Mouse (Mus musculus) midbrain, embryonic 15.5 days (tissue): Measurements from ENCODE around the gene Glis3. TPM values are rescaled to one million over a fixed set of nuclear protein-coding genes. Genes with fewer than 3 reads are reported as not detected.

Experiments
- ATAC-seq: fragments of 200-750 bp; cut with Nextera tagmentation; replicated peaks from 2 replicates; pipeline ENCODE4 v1.8.0; 2017; ENCODE audit warnings: moderate TSS enrichment
- H3K27ac ChIP-seq: fragments of 300-500 bp; sonication (generic); 2 replicates; pipeline ENCODE4 v1.5.1; 2015; ENCODE audit warnings: mild to moderate bottlenecking, inconsistent platforms
- H3K27me3 ChIP-seq: fragments of 300-500 bp; sonication (generic); replicated peaks from 2 replicates; pipeline ENCODE4 v1.6.1; 2015; ENCODE audit warnings: inconsistent platforms
- H3K36me3 ChIP-seq: fragments of 300-500 bp; sonication (generic); replicated peaks from 2 replicates; pipeline ENCODE4 v1.6.1; 2015; ENCODE audit warnings: inconsistent platforms
- H3K4me1 ChIP-seq: fragments of 300-500 bp; sonication (generic); 2 replicates; pipeline ENCODE4 v1.6.1; 2015; ENCODE audit warnings: inconsistent platforms
- H3K4me2 ChIP-seq: fragments of 300-500 bp; sonication (generic); 2 replicates; pipeline ENCODE4 v1.6.1; 2015; ENCODE audit warnings: inconsistent platforms, mild to moderate bottlenecking, moderate library complexity
- H3K4me3 ChIP-seq: fragments of 300-500 bp; sonication (generic); 2 replicates; pipeline ENCODE4 v1.5.1; 2015; ENCODE audit warnings: mild to moderate bottlenecking, inconsistent platforms
- H3K9ac ChIP-seq: fragments of 300-500 bp; sonication (generic); 2 replicates; pipeline ENCODE4 v1.6.1; 2015; ENCODE audit warnings: mild to moderate bottlenecking, inconsistent platforms
- H3K9me3 ChIP-seq: fragments of 300-500 bp; sonication (generic); 2 replicates; pipeline ENCODE4 v1.6.1; 2016; ENCODE audit warnings: inconsistent platforms
- WGBS: fragments of 180-500 bp; shearing (Covaris S2); methylation state at CpG from one replicate; pipeline ENCODE4 v1.1.7; 2015; ENCODE audit warnings: mixed read lengths; 5-methylcytosine and 5-hydroxymethylcytosine counted together
- polyA plus RNA-seq: library from polyadenylated mRNA; unstranded; fragments of >200 nt; fragmentation: Nextera tagmentation; extraction: Ambion mirVana; gene quantifications from 2 replicates; pipeline ENCODE4 v1.2.1, GENCODE M21; 2015

Glis3 gene
- polyA plus RNA-seq, 1 experiment from 2014 or later, result 3.3 TPM

- Histone ChIP-seq H3K27me3 (peaks cover 9% of the 10 kb centered on the region; the same call in 1 of the 2 replicates), H3K9ac (no peak overlapping the region), H3K4me3 (no peak overlapping the region), H3K4me2 (no peak overlapping the region), H3K36me3 (no peaks in the 10 kb centered on the region), H3K4me1 (no peaks in the 10 kb centered on the region; the same call in 1 of the 2 replicates), H3K9me3 (no peaks in the 10 kb centered on the region), H3K27ac (no peak overlapping the region)
- no peak for ATAC-seq
- WGBS, result 82% methylated on average over 7 of the region's 7 CpGs
Measured at GRCm38 (mm10) chr19:28617736-28618135, 62.1 kb downstream of the Glis3 start.

- Histone ChIP-seq H3K36me3 (no peaks in the 10 kb centered on the region), H3K4me2 (no peak overlapping the region), H3K27me3 (peaks cover 9% of the 10 kb centered on the region; the same call in 1 of the 2 replicates), H3K4me1 (no peaks in the 10 kb centered on the region; the same call in 1 of the 2 replicates), H3K9me3 (no peaks in the 10 kb centered on the region), H3K4me3 (no peak overlapping the region), H3K9ac (no peak overlapping the region), H3K27ac (no peak overlapping the region)
- WGBS, result 44% methylated on average over 8 of the region's 8 CpGs
- ATAC-seq, result no peak
Measured at GRCm38 (mm10) chr19:28617191-28617590, 62.7 kb downstream of the Glis3 start.

- Histone ChIP-seq H3K9me3 (no peaks in the 10 kb centered on the region), H3K4me1 (no peaks in the 10 kb centered on the region; the same call in 1 of the 2 replicates), H3K27ac (no peak overlapping the region), H3K9ac (no peak overlapping the region), H3K4me2 (no peak overlapping the region), H3K36me3 (no peaks in the 10 kb centered on the region), H3K27me3 (peaks cover 9% of the 10 kb centered on the region; the same call in 1 of the 2 replicates), H3K4me3 (no peak overlapping the region)
- no peak for ATAC-seq
- 52% methylated on average over 1 of the region's 1 CpGs for WGBS
Measured at GRCm38 (mm10) chr19:28616487-28616886, 63.4 kb downstream of the Glis3 start.

GRCm38 (mm10) chr19:28612249-28612648 is 67.6 kb downstream of the Glis3 start:
- Histone ChIP-seq H3K4me2 (no peak overlapping the region), H3K4me3 (no peak overlapping the region), H3K9me3 (no peaks in the 10 kb centered on the region), H3K27ac (no peak overlapping the region), H3K27me3 (no peaks in the 10 kb centered on the region), H3K36me3 (no peaks in the 10 kb centered on the region), H3K9ac (no peak overlapping the region), H3K4me1 (peaks cover 12% of the 10 kb centered on the region)
- no peak for ATAC-seq
- 91% methylated on average over 10 of the region's 10 CpGs for WGBS

- Histone ChIP-seq H3K27me3 (0 out of 2 replicates have a peak, but pooled peaks cover 2% of the 10 kb centered on the region), H3K36me3 (no peaks in the 10 kb centered on the region), H3K4me3 (no peak overlapping the region), H3K9ac (no peak overlapping the region), H3K4me2 (no peak overlapping the region), H3K4me1 (peaks cover 12% of the 10 kb centered on the region), H3K27ac (0 out of 2 replicates have a peak overlapping the region, but pooled peaks have one; percentile 31), H3K9me3 (no peaks in the 10 kb centered on the region)
- WGBS, result 21% methylated on average over 5 of the region's 5 CpGs
- peak; percentile 75 for ATAC-seq
Measured at GRCm38 (mm10) chr19:28608747-28609146, 71.1 kb downstream of the Glis3 start.

GRCm38 (mm10) chr19:28608277-28608676 is 71.6 kb downstream of the Glis3 start:
- peak; percentile 66 for ATAC-seq
- H3K4me2 ChIP-seq, result no peak overlapping the region
- no peaks in the 10 kb centered on the region for H3K9me3 ChIP-seq
- peaks cover 12% of the 10 kb centered on the region for H3K4me1 ChIP-seq
- no peak overlapping the region for H3K9ac ChIP-seq
- 42% methylated on average over 6 of the region's 6 CpGs for WGBS
- no peaks in the 10 kb centered on the region for H3K36me3 ChIP-seq
- H3K4me3 ChIP-seq, result no peak overlapping the region
- H3K27me3 ChIP-seq, result 0 out of 2 replicates have a peak, but pooled peaks cover 2% of the 10 kb centered on the region
- 0 out of 2 replicates have a peak overlapping the region, but pooled peaks have one; percentile 31 for H3K27ac ChIP-seq

- Histone ChIP-seq H3K4me2 (no peak overlapping the region), H3K27me3 (peaks cover 6% of the 10 kb centered on the region; the same call in 1 of the 2 replicates), H3K36me3 (no peaks in the 10 kb centered on the region), H3K9me3 (no peaks in the 10 kb centered on the region), H3K9ac (no peak overlapping the region), H3K4me1 (no peaks in the 10 kb centered on the region), H3K4me3 (no peak overlapping the region), H3K27ac (no peak overlapping the region)
- 84% methylated on average over 4 of the region's 4 CpGs for WGBS
- no peak for ATAC-seq
Measured at GRCm38 (mm10) chr19:28600866-28601265, 79.0 kb downstream of the Glis3 start.

GRCm38 (mm10) chr19:28594215-28594614 is 85.7 kb downstream of the Glis3 start:
- Histone ChIP-seq H3K4me2 (no peak overlapping the region), H3K9ac (no peak overlapping the region), H3K36me3 (no peaks in the 10 kb centered on the region), H3K9me3 (no peaks in the 10 kb centered on the region), H3K4me1 (no peaks in the 10 kb centered on the region), H3K27ac (no peak overlapping the region), H3K4me3 (no peak overlapping the region), H3K27me3 (no peaks in the 10 kb centered on the region)
- WGBS, result 46% methylated on average over 4 of the region's 4 CpGs
- no peak for ATAC-seq

GRCm38 (mm10) chr19:28592981-28593380 is 86.9 kb downstream of the Glis3 start:
- no peaks in the 10 kb centered on the region for H3K4me1 ChIP-seq
- WGBS, result 86% methylated on average over 13 of the region's 13 CpGs

GRCm38 (mm10) chr19:28591736-28592477 is 88.0 kb downstream of the Glis3 start:
- Histone ChIP-seq H3K27me3 (no peaks in the 10 kb centered on the region), H3K4me1 (no peaks in the 10 kb centered on the region), H3K27ac (no peak overlapping the region), H3K4me3 (no peak overlapping the region), H3K9ac (no peak overlapping the region), H3K9me3 (no peaks in the 10 kb centered on the region), H3K4me2 (no peak overlapping the region), H3K36me3 (no peaks in the 10 kb centered on the region)
- ATAC-seq, result no peak
- WGBS, result 80% methylated on average over 7 of the region's 7 CpGs

More at GRCm38 (mm10) chr19:28592981-28593380, 86.9 kb downstream of the Glis3 start:
- ATAC-seq, result no peak
- Histone ChIP-seq H3K36me3 (no peaks in the 10 kb centered on the region), H3K9me3 (no peaks in the 10 kb centered on the region), H3K4me2 (no peak overlapping the region), H3K4me3 (no peak overlapping the region), H3K27ac (no peak overlapping the region), H3K9ac (no peak overlapping the region), H3K27me3 (no peaks in the 10 kb centered on the region)

- H3K4me3 ChIP-seq, result no peak overlapping the region
- no peak overlapping the region for H3K4me2 ChIP-seq
- 0 out of 2 replicates have a peak, but pooled peaks cover 3% of the 10 kb centered on the region for H3K27me3 ChIP-seq
- no peaks in the 10 kb centered on the region for H3K36me3 ChIP-seq
- H3K9me3 ChIP-seq, result no peaks in the 10 kb centered on the region
- H3K4me1 ChIP-seq, result peaks cover 9% of the 10 kb centered on the region
- no peak overlapping the region for H3K27ac ChIP-seq
- no peak overlapping the region for H3K9ac ChIP-seq
- no peak for ATAC-seq
- WGBS, result 52% methylated on average over 8 of the region's 8 CpGs
Measured at GRCm38 (mm10) chr19:28580499-28580898, 99.4 kb downstream of the Glis3 start.

- no peaks in the 10 kb centered on the region for H3K36me3 ChIP-seq
- no peak overlapping the region for H3K9ac ChIP-seq
- H3K4me2 ChIP-seq, result peak overlapping the region; percentile 1; the same call in 1 of the 2 replicates
- ATAC-seq, result no peak
- H3K4me1 ChIP-seq, result peaks cover 9% of the 10 kb centered on the region
- no peaks in the 10 kb centered on the region for H3K9me3 ChIP-seq
- H3K27ac ChIP-seq, result no peak overlapping the region
- H3K27me3 ChIP-seq, result 0 out of 2 replicates have a peak, but pooled peaks cover 3% of the 10 kb centered on the region
- 17% methylated on average over 14 of the region's 14 CpGs for WGBS
- H3K4me3 ChIP-seq, result no peak overlapping the region
Measured at GRCm38 (mm10) chr19:28579724-28580375, 100.0 kb downstream of the Glis3 start.
